Mouse (Mus musculus) CH12F3 (cell line): ENCODE measurements around the gene Ints7.

Experiments used
- in situ Hi-C: fragments of 300-500 bp; cut with MboI; formaldehyde crosslinking; loops from 2 replicates; pipeline ENCODE4 v1.14.3; 2020; ENCODE audit warnings: low sequenced_read_pairs

Gene Ints7

GRCm38 (mm10) chr1:191583836-191584235 is 8.4 kb downstream of the Ints7 start:
- in situ Hi-C loops: no loop called here

GRCm38 (mm10) chr1:191584483-191584882 is 9.0 kb downstream of the Ints7 start:
- in situ Hi-C loops: no loop called here

- in situ Hi-C loops: loop anchor here (5.0 kb wide), 1 partner anchor 227 kb away; no protein-coding TSS in a partner anchor
These were observed 10.3 kb downstream of the Ints7 start for GRCm38 (mm10) chr1:191585704-191586103.

- in situ Hi-C loops: loop anchor here (5.0 kb wide), 1 partner anchor 225 kb away; no protein-coding TSS in a partner anchor
These were observed 11.6 kb downstream of the Ints7 start for GRCm38 (mm10) chr1:191587062-191587461.

DNA sequence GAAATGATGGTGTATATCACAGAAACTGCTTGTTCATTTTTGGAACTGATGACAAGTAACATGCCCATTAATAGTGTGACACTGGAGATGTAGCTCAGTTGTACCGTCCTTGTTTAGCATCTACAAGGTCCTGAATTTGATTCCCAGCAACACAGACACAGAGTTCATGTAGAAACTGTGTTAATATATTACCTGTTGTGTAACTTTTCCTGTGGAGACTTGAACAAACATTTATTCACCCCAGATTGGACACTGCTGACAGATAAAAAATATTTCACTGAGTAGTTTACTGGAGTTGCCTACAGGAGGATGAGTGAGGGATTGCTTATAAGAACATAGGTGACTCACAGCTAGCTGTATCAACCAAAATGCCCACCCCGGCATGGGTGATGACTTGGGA is 13.3 kb downstream of the Ints7 start:
- in situ Hi-C loops: loop anchor here (5.0 kb wide), 1 partner anchor 224 kb away; no protein-coding TSS in a partner anchor

GRCm38 (mm10) chr1:191592016-191592720 is 16.7 kb downstream of the Ints7 start:
- in situ Hi-C loops: no loop called here

DNA sequence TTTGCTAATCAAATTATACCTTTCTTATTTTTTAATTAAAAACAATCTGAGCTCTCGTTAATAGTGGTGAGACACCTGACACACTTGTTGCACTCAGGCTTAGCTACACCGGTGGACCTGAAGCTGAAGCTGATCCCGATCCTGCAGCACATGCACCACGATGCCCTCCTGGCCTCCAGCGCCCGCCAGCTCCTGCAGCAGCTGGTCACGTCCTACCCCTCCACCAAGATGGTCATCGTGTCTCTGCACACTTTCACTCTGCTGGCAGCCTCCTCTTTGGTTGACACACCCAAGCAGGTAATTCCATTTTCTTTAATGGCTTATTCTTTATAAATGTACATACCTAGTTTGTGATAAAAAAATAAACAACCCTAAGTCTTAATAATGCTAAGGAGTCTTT is 20.6 kb downstream of the Ints7 start:
- in situ Hi-C loops: no loop called here

DNA sequence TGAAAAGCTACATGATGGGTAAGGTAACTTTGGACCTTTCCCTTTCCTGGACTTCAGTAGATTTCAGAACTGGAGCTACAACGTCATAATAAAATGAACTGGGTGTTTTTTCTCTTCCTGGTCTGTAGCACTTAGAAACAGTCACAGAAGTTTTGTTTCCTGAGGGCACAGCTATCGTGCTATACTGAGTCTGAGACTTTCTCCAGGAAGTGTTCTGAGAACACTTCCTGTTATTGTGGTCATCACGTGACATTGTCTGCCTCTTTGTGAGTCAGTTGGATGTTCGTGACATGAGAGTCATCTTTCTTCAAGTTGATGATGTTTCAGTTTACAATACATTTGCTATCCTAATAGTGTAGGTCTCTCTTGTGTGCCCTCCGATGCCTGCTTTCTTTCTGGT is 23.8 kb downstream of the Ints7 start:
- in situ Hi-C loops: no loop called here

DNA sequence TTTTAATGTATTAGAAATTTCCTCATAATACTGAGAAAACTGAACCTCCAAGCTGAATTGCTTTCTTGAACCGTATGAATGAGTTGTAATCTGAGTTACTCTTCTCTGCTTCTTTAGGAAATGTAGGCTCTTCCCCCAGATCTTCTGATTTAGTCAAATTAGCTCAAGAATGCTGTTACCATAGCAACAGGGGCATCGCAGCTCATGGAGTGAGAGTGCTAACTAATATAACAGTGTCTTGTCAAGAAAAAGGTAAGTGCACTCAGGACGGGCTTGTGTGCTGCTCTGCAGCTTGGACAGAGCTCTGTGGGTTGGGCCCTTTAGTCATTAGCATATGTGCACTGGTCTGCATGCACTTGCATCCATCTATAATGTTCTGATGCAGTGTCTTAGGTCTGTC is 29.3 kb downstream of the Ints7 start:
- in situ Hi-C loops: no loop called here

DNA sequence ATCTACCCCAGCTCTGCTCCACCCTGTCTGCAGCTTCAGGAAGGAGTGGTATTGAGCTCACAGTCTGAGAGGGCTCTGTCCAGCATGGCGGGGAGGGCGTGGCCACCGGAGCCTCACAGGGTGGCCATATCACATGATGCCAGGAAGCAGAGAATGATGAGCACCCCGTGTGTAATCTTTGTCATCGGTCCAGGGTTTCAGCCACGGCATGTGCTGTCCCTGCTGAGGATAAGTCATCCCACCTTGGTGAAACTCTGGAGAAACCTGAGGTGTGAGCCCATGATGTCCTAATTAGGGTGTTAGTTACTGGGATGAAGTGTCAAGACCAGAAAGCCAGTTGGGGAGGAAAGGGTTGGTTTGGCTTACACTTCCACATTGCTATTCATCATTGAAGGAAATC is 33.6 kb downstream of the Ints7 start:
- in situ Hi-C loops: no loop called here

DNA sequence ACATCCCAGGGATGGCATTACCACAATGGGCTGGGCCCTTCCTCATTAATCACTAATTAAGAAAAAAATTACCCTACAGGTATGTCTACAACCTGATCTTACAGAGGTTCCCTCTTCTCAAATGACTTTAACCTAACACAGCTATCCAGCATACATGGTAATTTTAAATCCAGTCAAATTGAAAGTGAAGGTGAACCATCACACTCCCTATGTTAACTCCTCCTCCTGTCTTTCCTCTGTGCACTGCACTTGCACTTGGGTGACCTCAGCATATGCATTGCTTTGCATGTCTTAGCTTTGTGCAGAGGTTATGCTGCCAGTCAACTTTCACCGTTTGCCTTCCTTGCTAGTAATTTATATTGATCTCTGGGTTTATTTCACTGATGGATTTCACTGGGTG is 34.1 kb downstream of the Ints7 start:
- in situ Hi-C loops: no loop called here

DNA sequence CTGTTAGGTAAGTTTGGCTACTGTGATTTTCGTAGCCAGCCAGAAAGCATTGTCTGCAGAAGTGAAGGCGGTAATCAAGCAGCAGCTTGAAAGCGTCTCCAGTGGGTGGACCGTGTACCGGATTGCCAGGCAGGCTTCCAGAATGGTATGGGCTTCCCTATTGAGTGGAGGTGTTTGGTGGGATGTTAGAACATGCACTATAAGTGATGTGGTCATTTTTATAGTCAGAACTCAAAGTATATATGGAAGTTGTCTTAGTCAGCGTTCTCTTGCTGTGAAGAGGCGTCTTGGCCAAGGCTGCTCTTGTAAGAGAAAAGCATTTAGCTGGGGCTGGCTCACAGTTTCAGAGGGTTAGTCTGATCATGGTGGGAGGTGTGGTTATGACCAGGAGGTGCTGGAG is 34.9 kb downstream of the Ints7 start:
- in situ Hi-C loops: no loop called here

DNA sequence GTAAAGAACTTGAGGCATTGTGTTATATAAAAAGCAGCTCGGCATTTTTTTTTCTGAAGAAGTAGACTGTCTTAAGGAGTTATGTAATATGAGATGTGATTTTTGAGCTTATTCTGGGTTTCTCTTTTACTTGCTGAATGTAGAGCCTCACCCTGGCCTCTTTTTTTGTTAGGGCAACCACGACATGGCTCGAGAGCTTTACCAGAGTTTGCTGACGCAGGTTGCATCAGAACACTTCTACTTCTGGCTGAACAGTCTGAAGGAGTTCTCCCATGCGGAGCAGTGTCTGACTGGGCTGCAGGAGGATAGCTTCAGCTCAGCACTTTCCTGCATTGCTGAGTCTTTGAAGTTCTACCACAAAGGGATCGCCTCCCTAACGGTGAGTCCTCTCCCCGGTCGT is 36.2 kb downstream of the Ints7 start:
- in situ Hi-C loops: no loop called here

DNA sequence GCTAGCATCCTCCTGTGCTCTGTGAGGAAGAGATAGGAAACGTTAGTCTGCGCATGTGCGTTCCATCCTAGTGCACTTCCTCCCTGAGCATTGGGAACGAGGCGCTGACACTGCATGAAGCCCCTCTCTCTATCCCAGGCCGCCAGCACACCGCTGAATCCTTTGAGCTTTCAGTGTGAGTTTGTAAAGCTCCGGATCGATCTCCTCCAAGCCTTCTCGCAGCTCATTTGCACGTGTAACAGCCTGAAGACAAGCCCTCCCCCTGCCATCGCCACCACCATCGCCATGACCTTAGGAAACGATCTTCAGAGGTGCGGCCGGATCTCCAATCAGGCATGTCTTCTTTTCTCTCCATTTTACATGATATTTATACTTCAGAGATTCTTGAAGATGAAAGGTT is 37.4 kb downstream of the Ints7 start:
- in situ Hi-C loops: no loop called here

DNA sequence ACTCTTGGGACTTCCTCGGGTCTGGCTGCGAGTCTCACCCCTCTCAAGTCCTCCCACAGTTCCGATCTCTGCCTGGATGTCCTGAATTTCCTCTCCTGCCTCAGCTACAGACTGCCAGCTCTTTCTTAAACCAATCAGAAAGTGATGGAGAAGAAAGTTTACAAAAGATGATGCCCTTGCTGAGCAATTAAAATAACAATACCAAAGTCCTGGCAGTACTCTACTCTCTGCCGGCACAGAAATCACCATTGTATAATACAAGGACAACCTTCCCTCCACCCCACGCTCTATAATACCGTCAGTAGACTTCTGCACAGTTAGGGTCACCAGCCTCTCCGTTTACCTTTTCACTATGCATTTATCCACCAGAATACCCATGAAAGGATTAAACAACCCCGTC is 40.8 kb downstream of the Ints7 start:
- in situ Hi-C loops: no loop called here

DNA sequence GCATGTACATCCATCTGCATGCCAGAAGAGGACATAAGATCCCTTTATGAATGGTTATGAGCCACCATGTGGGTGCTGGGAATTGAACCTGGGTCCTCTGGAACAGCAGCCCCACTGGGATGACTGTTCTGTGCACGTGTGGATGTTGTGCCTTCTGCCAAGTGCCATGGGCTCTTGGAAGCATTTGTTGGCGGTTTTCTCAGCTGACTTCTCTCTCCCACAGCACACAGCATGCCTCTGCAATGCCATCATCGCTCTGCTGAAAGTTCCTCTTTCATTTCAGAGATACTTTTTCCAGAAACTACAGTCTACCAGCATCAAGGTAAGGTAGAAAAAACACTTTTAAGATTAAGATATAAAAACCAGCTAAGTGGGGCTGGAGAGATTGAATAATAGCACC is 42.2 kb downstream of the Ints7 start:
- in situ Hi-C loops: no loop called here

DNA sequence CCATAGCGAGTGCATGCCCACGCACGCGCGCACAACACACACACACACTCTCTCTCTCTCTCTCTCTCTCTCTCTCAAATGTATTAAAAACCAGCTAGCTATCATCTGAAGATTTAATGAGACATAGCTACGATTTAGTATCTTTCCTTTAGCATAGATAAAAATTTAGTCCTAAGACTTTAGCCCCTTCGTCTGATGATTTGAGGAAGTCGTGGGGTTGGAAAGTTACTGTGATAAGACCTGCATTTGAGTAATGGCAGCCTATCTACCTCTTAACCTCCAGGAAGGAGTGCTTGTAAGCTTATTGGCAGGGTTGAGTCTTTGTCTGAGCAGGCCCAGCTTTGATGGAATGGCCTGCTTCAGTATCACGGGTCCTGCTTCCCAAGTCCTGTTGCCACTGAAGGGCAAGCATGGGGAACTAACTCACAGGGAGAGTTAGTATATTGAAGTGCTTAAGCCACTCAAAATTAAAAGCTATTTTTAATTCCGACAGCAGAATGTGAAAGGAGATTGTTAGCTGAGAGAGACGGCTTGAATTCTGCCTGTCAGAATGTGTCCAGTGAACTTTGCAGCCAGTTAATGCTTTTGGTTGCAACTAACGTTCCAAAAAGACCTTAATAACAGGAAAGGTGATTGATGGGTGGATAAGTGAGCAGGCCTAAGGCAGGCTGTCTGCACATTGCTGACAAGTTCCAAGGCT is 42.8 kb downstream of the Ints7 start:
- in situ Hi-C loops: no loop called here

GRCm38 (mm10) chr1:191621096-191621495 is 45.7 kb downstream of the Ints7 start:
- in situ Hi-C loops: no loop called here

DNA sequence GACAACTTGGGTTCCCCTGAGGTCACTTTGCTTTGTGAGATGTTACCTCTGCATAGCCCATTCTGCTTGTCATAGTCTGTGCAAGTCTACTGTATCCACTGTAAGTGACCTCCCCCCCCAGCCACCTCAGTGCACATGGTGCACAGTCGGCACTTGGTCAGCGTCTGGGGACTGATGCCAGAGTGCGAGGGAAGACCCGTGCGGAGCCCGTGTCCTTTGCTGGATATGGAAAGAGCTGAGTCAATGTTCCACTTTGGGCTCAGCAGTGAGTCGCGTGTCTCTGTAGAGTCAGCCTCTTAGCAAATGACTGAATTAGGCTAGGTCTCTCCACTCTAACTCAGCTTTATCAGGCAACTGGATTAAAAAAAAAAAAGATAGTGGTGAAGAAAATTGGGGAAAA is 47.4 kb downstream of the Ints7 start:
- in situ Hi-C loops: no loop called here

- in situ Hi-C loops: no loop called here
These were observed 49.1 kb downstream of the Ints7 start for GRCm38 (mm10) chr1:191624492-191624891.

GRCm38 (mm10) chr1:191625026-191625425 is 49.6 kb downstream of the Ints7 start:
- in situ Hi-C loops: no loop called here

DNA sequence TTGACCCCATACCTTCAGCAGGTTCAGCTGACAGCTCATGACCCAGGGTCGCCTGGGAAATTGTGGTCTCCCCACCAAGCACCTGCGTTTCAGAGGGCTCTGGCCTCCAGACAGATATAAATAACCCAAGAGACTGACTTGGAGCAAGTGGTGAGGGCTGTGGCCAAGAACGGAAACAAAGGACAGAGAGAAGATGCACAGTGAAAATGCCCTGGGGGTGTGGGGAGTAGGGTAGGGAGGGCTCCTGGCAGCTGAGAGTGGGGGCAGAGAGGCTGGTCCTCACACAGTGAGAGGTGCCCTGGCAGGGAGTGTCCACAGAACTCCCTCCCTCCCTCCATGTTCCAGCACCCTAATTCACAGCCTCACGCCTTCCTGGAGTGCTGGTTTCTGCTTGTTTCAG is 50.2 kb downstream of the Ints7 start:
- in situ Hi-C loops: no loop called here
